Mouse (Mus musculus): ENCODE results near the gene Celf5.
A peak's percentile ranks its signal among the peaks of the same experiment; 100 is the strongest.

Celf5 gene

GRCm38 (mm10) chr10:81472403-81473002, 10.0 kb downstream of the Celf5 start:
- no peak for DNase-seq (ENCODE audit: low spot score)

- DNase-seq (ENCODE audit: low spot score): no peak
Measured at GRCm38 (mm10) chr10:81470454-81470853, 12.1 kb downstream of the Celf5 start.

GRCm38 (mm10) chr10:81469253-81469652, 13.3 kb downstream of the Celf5 start:
- no peak for DNase-seq (ENCODE audit: low spot score)

GRCm38 (mm10) chr10:81467670-81468235, 14.8 kb downstream of the Celf5 start:
- DNase-seq (ENCODE audit: low spot score): no peak

GRCm38 (mm10) chr10:81466881-81467280, 15.6 kb downstream of the Celf5 start:
- DNase-seq (ENCODE audit: low spot score): no peak

- DNase-seq (ENCODE audit: low spot score): no peak
Measured at GRCm38 (mm10) chr10:81466066-81466465, 16.4 kb downstream of the Celf5 start.

GRCm38 (mm10) chr10:81465265-81465645, 17.3 kb downstream of the Celf5 start:
- no peak for DNase-seq (ENCODE audit: low spot score)

GRCm38 (mm10) chr10:81464405-81465264, 17.9 kb downstream of the Celf5 start:
- peak; percentile 26 for DNase-seq (ENCODE audit: low spot score)

- no peak for DNase-seq (ENCODE audit: low spot score)
Measured at GRCm38 (mm10) chr10:81463531-81463930, 19.0 kb downstream of the Celf5 start.

- DNase-seq (ENCODE audit: low spot score): no peak
Measured at GRCm38 (mm10) chr10:81462917-81463316, 19.6 kb downstream of the Celf5 start.

- no peak for DNase-seq (ENCODE audit: low spot score)
Measured at GRCm38 (mm10) chr10:81462415-81462804, 20.1 kb downstream of the Celf5 start.

- DNase-seq (ENCODE audit: low spot score): no peak
Measured at GRCm38 (mm10) chr10:81461673-81462414, 20.7 kb downstream of the Celf5 start.

- DNase-seq (ENCODE audit: low spot score): no peak
Measured at GRCm38 (mm10) chr10:81460951-81461350, 21.6 kb downstream of the Celf5 start.

GRCm38 (mm10) chr10:81460471-81460870, 22.0 kb downstream of the Celf5 start:
- DNase-seq (ENCODE audit: low spot score): no peak

GRCm38 (mm10) chr10:81459399-81459798, 23.1 kb downstream of the Celf5 start:
- DNase-seq (ENCODE audit: low spot score): no peak

- no peak for DNase-seq (ENCODE audit: low spot score)
Measured at GRCm38 (mm10) chr10:81458267-81458666, 24.2 kb downstream of the Celf5 start.

- no peak for DNase-seq (ENCODE audit: low spot score)
Measured at GRCm38 (mm10) chr10:81457624-81458023, 24.9 kb downstream of the Celf5 start.

- DNase-seq (ENCODE audit: low spot score): no peak
Measured at GRCm38 (mm10) chr10:81456983-81457563, 25.4 kb downstream of the Celf5 start.

- no peak for DNase-seq (ENCODE audit: low spot score)
Measured at GRCm38 (mm10) chr10:81455181-81455895, 27.2 kb downstream of the Celf5 start, which contains the start of gene Nfic. Gene Nfic (minus strand): TSS chr10:81455635.

- DNase-seq (ENCODE audit: low spot score): no peak
Measured at GRCm38 (mm10) chr10:81454106-81454505, 28.4 kb downstream of the Celf5 start.

GRCm38 (mm10) chr10:81452947-81453288, 29.6 kb downstream of the Celf5 start:
- DNase-seq (ENCODE audit: low spot score): no peak
